Mouse (Mus musculus) lung, postnatal 0 days (tissue): ENCODE measurements around the gene Lgr4.

ENCODE experiments used
- CTCF ChIP-seq: IDR thresholded peaks from 2 replicates; pipeline ENCODE4 v1.5.1; 2016; ENCODE audit warnings: antibody characterized with exemption, mild to moderate bottlenecking
- EP300 ChIP-seq: IDR thresholded peaks from 2 replicates; pipeline ENCODE4 v1.6.1; 2016; ENCODE audit warnings: antibody characterized with exemption, mild to moderate bottlenecking, control low read depth

DNA sequence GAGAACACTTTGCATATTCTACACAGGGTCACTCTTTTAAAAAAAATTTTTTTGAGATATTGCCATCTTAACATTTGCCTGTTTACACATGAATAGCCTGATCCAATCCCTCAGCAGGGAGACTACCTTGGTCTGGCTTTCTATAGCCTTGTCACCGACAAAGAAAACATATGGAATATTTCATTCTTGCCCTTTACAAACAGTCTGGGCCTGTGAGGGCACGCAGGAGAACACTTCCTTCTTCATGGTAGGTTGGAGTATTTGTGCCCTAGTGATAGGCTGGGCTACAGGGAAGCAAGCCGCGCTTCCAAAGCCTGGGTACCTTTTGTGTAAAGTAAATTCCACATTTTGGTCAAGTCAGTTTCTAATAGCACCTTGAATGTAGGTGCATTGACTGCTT, 11.3 kb downstream of the Lgr4 start:
- no peak for TF ChIP-seq EP300
- no peak for TF ChIP-seq CTCF
